Mouse (Mus musculus): Measurements from ENCODE around the gene Ankrd54.

Gene Ankrd54

DNA sequence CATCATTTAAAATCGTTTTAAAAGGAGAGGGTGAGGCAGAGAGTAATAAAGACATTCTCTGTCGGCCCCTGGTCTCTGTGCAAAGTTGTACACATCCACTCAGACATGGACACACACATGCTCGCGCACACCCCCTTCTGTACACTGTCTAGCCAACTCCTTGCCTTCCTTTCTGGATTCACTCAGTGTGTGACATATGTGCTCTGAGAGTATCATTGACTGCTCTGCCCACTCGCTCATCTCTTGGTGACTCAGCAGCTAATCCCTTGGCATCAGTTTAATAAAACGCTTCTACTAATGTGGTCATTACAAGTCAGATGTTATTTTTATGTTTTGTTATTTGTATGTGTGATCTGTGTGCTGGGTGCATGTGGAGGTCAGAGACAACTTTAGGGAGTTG lies 29.6 kb upstream of the Ankrd54 start:
- in situ Hi-C loops (cut with MboI; ENCODE audit: low pct_unique_long_range_greater_than_20kb in 1 of 2, low sequenced_read_pairs in 2 of 2, unreplicated experiment in 1 of 2) = no loop called here

DNA sequence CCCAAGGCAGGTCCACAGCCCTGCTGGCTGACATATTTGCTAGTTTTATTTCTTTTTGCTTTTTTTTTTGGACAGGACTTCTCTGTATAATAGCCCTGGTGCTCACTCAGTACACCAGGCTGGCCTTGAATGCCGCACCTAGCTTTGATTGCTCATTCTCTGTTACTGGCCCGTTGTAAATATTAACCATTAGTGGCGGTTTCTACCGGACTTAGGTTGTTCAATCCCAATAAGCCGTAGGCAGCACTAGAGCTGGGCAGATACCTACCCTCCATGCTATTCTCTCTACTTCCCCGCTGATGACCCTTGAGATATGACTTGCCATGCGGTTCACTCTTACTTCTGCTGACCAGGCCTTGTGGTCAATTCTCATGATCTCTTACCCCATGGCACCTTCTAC lies 16.9 kb upstream of the Ankrd54 start:
- in situ Hi-C loops (cut with MboI; ENCODE audit: low pct_unique_long_range_greater_than_20kb in 1 of 2, low sequenced_read_pairs in 2 of 2, unreplicated experiment in 1 of 2) = no loop called here

DNA sequence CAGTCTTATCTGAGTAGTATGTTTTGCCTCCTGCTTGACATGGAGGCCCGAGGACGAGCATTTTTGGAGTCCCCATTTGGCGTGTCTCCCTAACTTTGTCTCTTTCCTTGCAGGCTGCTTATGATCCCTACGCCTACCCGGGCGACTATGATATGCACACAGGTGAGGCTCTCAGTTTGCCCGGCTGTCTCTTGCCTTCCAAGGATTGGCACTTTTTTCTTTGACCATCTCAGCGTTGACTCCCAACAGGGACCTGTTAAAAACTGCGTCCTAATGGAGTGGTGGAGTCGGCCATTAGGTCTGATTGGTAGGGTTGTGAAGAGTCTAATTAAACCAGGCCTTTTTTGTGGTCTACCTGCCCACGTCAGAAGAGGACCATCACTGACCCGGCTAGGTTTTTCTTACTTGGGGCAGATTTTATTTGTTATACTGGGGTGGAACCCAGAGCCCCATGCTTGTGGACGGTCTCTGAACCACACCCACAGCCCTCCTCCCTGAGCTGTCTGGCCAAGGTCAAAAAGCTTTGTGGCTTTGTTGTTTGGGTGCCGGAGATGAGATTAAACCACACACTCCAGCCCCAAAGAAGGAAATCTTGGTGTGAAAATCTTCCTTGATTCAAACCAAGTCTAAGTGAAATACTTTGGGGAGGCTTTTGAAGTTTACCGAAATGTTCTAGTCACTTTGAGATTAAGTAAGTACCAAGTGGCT lies 13.1 kb upstream of the Ankrd54 start:
- in situ Hi-C loops (cut with MboI; ENCODE audit: low pct_unique_long_range_greater_than_20kb in 1 of 2, low sequenced_read_pairs in 2 of 2, unreplicated experiment in 1 of 2) = no loop called here

DNA sequence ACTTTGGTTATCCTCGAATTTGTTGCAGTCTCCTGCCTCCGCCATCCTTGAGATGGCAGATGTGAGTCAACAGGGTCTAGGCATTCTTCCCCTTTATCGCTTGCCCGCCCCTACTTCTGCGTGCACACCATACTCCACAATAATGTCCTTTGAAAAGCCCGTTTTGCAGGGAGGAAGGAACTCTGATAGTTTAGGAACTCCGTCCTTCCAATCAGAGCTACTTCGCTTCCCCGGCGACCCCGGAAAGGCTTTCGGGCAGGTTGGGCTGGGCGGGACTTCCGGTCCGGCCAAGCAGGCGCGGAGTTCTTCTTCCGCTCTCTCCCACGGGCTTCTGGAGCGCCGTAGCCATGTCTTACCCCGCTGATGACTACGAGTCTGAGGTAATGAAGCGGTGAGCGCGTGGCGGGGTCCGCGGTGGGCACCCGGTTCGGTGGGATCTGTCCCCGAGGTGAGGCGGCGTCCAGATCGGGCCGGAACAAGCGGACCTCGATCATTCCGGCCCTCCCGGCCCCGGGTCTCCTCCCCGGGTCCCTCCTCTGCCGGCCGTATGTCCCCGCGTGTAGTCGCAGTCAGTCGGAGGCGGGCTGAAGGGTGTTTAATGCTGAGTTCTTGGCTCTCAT lies 12.3 kb upstream of the Ankrd54 start, which contains the start of gene Eif3l:
TSS of gene Eif3l (plus strand) at position 267 of the 620 bp plus-strand sequence.
- in situ Hi-C loops (cut with MboI; ENCODE audit: low pct_unique_long_range_greater_than_20kb in 1 of 2, low sequenced_read_pairs in 2 of 2, unreplicated experiment in 1 of 2) = no loop called here

DNA sequence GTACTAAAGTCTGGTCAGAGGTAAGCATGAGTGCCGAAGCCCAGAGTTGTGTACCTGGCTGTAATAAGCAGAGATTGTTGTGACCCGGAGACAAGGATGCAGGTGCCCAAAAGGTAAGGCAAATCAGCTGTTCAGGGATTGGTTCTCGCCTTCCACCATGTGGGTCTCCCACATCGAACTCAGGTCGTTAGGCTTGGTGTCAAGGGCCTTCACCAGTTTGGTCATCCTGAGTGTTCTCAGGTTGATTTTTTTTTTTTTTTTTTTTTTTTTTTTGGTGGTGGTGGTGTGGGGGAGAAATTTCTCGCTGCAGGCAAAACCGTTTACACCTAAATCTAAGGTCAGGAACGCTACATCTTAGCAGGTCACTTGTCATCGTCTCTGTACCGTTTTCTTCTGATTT lies 11.8 kb upstream of the Ankrd54 start:
- in situ Hi-C loops (cut with MboI; ENCODE audit: low pct_unique_long_range_greater_than_20kb in 1 of 2, low sequenced_read_pairs in 2 of 2, unreplicated experiment in 1 of 2) = no loop called here

DNA sequence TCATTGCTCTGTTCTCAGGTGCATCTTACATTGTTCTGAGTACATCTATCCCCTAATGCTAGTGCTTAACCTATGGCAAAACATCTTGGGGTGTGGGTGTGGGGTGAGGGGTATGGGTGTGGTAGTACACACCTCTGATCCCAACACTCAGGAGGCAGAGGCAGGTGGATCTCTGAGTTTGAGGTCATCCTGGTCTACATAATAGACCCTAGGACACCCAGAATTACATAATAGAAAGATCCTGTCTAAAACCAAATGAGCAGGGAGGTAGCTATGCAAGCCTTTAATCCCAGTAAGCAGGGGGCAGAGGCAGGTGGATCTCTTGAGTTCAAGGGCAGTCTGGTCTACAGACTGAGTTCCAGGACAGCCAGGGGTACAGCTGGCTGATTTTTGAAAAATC lies 11.1 kb upstream of the Ankrd54 start:
- in situ Hi-C loops (cut with MboI; ENCODE audit: low pct_unique_long_range_greater_than_20kb in 1 of 2, low sequenced_read_pairs in 2 of 2, unreplicated experiment in 1 of 2) = no loop called here

DNA sequence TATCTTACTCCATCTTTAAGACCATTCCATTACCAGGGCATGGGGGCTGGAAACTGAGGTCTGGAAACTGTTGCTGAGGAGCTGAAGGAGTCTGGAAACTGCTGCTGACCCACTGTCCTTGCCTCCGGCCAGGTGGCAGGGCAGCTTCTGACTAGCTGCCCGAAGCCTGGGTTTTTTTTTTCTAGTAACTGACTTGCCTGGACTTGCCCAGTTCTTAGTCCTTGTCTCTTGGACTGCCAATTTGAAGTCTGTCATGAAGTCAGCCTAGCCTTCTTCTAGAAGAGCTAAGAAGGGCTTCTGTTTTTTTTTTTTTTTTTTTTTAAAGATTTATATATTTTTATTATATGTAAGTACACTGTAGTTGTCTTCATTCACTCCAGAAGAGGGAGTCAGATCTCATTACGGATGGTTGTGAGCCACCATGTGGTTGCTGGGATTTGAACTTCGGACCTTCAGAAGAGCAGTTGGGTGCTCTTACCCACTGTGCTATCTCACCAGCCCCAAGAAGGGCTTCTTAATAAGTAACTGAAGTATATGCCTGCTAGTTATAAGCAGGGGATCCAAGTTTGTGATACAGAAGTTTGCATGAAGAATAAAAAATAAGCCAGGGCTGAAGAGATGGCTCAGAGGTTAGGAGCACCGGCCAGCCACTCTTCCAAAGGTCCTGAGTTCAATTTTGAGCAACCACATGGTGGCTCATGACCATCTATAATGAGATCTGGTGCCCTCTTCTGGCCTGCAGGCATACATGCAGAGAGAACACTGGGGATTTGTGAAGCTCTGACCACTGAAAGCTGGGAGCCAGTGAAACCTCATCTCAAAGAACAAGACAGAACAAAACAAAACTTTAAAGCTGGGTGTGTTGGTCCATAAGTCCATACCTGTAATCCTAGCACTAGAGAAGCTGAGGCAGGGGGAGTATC lies 8.7 kb upstream of the Ankrd54 start:
- in situ Hi-C loops (cut with MboI; ENCODE audit: low pct_unique_long_range_greater_than_20kb in 1 of 2, low sequenced_read_pairs in 2 of 2, unreplicated experiment in 1 of 2) = no loop called here

DNA sequence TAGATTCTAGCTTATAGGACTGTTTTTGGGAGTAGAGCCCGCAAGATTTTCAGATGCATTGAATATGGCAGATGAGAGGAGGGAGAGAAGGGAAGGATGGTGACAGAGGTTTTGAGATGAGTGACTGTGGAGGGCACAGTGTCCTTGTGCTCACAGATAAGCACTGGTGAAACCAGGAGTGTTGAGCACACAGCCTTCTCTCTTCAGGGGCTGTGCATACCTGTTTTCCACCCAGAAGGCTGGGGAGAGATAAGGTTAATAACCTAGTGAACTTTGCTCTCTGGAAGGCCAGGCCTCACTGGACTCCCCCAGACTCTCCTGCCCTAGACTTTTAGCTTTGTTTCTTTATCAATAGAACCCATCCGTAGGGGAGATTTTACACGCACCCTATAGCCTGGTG lies 5.7 kb upstream of the Ankrd54 start:
- in situ Hi-C loops (cut with MboI; ENCODE audit: low pct_unique_long_range_greater_than_20kb in 1 of 2, low sequenced_read_pairs in 2 of 2, unreplicated experiment in 1 of 2) = no loop called here

DNA sequence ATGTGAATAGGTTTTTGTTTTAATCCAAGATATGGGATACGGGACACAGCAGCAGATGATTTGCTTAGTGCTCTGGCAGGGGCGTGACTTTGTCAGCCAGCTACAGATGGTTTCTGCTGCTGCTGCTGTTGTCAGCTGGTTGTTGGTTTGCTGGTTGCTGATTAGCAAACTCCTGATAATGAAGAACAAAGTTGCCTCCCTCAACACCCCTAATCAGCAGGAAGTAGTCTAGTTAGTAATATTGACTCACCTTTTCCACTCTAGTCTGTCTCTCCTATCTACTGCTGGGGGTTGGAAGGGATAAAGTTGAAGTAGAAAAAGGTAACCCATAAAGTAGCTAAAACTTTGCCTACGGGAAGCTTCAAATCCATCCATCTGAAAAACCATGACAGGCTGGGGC lies 4.9 kb upstream of the Ankrd54 start:
- in situ Hi-C loops (cut with MboI; ENCODE audit: low pct_unique_long_range_greater_than_20kb in 1 of 2, low sequenced_read_pairs in 2 of 2, unreplicated experiment in 1 of 2) = no loop called here

DNA sequence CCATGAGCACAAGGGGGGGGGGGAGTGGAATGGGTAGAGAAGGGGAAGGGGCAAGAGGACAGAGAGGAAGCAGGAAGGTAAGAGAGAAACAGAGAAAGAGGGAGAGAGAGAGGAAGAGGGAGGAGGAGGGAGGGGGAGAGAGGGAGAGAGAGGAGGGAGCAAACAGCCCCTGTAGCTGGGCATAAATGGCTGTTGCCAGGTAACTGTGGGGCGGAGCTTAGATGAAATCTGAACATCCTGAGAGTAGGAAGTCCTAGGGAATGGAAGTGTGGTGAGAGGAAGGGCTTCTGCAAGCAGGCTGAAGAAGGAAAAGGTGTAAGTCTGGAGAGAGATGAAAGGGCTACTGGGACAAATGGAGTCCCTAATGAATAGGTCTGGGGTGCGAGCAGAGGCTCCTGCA lies 3.6 kb upstream of the Ankrd54 start:
- in situ Hi-C loops (cut with MboI; ENCODE audit: low pct_unique_long_range_greater_than_20kb in 1 of 2, low sequenced_read_pairs in 2 of 2, unreplicated experiment in 1 of 2) = no loop called here

DNA sequence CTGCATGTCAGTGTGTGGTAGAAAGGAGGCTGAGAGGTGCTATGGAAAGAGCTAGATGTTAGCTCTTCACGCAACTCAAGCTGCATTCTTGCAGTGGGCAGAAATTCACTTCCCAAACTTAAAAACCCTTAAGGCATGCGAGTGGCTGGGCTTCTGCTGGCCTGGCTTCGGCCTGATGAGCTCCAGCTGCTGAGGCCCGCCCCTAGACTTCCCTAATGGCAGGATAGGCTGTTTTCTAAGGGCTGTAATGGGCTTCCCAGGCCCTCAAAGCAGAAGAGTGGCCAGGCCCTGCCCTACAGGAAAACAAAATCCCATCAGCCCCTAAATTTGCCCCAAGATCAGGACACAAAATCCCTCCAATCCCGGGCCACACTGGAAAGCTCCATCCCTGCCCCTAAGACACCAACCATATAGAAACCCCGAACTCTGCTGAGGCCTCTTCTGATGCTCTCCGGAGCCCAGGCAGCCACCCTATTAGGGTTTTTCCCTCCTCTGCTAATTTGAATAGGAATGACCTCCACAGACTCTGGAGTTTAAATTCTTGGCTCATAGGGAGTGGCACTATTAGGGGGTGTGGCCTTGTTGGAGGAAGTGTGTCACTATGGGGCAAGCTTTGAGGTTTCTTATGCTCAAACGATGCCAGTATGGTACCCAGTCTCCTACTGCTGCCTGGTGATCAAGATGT lies 2.5 kb upstream of the Ankrd54 start:
- in situ Hi-C loops (cut with MboI; ENCODE audit: low pct_unique_long_range_greater_than_20kb in 1 of 2, low sequenced_read_pairs in 2 of 2, unreplicated experiment in 1 of 2) = no loop called here

DNA sequence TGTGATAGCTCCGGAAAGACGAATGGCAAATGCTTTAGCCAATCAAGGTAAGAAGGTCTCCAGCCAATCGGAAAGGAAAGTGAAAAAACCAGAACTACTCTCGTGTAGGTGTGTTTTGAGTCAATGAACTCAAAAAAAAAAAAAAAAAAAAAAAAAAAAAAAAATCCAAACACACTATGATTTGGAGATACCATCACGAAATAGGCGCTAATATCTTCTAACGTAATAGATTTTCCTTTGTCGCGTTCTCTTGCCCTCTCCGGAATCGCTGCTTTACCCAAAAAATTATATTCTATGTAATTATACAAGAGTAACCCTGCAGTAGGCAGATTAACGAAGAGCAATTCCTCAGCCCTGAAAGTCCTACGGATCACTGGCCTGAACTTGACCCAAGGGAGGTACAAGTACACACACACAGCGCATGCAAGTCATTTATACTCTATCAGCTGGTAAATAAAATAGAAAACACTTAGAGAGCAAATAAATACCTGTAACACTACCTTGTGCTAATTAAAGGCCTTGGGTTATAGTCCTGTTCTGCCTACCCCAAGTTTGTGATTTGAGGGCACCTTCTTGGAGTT lies 557 bp upstream of the Ankrd54 start:
- in situ Hi-C loops (cut with MboI; ENCODE audit: low pct_unique_long_range_greater_than_20kb in 1 of 2, low sequenced_read_pairs in 2 of 2, unreplicated experiment in 1 of 2) = no loop called here

DNA sequence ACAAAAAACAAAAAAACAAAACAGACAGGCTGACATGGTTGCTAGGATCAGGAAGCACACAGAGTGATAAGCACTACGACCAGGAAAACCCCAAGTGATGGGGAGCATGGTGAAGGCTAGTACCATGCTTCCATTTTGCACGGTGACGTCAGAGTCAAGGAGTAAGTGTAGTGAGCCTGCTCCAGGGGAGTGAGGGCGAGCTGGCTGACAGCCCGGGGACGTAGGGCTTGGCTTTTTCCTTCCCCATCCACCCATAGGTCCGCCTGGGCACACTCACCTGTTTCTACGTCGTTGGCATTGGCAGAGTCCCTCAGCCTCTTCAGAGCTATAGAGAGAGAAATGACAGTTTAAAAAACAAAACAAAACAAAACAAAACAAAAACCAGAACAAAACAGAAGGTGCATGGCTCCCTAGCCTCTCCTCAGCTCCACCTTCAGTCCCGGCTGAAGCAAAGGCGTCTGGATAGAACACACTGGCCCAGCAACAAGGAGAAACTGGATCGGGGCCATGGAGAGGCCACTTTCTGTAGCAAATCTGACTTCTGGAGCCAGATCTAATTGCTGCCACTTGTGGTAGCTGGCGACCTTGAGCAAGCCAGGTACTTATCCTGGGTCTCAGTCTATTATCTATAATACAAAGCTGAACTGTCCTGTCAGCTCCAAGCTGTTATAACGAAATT lies 1.7 kb downstream of the Ankrd54 start:
- in situ Hi-C loops (cut with MboI; ENCODE audit: low pct_unique_long_range_greater_than_20kb in 1 of 2, low sequenced_read_pairs in 2 of 2, unreplicated experiment in 1 of 2) = no loop called here

DNA sequence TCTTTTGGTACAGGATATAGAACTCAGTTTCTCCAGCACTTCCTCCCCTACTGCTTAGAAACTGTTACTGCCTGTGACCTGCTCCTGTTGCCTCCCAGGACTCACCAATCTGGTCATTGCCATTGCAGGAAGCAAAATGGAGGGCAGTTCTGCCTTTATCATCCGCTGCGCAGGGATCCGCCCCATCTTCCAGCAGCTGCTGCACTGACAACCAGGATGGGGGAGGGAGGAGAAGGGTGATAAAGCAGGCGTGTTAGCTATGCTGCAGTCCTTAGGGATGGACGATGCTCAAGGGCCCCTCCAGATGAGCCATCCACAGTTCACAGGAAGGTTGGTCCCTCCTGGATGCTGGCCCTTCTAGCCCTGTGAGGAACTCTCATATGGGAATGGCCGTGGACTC lies 4.8 kb downstream of the Ankrd54 start:
- in situ Hi-C loops (cut with MboI; ENCODE audit: low pct_unique_long_range_greater_than_20kb in 1 of 2, low sequenced_read_pairs in 2 of 2, unreplicated experiment in 1 of 2) = no loop called here

DNA sequence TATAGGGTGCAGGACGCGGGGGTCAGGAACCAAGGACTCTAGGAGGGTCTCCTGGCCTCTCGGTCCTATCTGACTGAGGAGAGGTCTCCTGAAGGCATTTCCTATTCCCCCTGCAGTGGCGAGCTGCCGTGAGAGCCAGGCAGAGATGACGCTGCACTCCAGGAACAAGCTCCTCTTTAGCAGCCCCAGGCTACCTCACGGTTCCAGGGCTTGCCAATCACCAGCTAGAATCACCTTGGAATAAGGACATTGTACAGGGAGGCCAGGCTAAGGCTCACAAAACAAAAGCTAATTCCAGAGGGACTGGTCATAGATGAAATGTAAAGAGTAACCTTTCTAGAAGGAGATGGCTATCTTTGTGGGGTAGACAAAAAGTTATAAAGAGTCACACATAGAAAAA lies 6.1 kb downstream of the Ankrd54 start:
- in situ Hi-C loops (cut with MboI; ENCODE audit: low pct_unique_long_range_greater_than_20kb in 1 of 2, low sequenced_read_pairs in 2 of 2, unreplicated experiment in 1 of 2) = no loop called here

DNA sequence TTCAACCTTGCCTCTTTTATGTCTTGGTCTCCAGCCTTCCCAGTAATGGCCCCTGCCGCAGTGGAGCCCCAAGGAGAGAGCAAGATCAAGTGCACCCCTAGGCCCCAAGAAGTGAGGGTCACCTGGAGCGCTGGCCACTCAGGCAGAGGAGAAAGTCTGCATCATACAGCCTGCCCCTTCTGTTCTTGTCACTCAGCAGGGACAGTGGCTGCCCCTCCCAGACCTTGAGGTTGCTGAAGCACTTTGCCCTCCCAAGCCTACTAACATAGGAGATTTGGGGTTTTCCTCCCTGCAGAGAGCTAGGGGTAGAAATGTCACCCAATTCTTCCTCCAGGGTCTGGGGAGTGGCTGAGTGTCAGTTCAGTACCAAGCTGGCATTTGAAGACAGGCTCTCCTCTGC lies 10.3 kb downstream of the Ankrd54 start:
- in situ Hi-C loops (cut with MboI; ENCODE audit: low pct_unique_long_range_greater_than_20kb in 1 of 2, low sequenced_read_pairs in 2 of 2, unreplicated experiment in 1 of 2) = no loop called here

DNA sequence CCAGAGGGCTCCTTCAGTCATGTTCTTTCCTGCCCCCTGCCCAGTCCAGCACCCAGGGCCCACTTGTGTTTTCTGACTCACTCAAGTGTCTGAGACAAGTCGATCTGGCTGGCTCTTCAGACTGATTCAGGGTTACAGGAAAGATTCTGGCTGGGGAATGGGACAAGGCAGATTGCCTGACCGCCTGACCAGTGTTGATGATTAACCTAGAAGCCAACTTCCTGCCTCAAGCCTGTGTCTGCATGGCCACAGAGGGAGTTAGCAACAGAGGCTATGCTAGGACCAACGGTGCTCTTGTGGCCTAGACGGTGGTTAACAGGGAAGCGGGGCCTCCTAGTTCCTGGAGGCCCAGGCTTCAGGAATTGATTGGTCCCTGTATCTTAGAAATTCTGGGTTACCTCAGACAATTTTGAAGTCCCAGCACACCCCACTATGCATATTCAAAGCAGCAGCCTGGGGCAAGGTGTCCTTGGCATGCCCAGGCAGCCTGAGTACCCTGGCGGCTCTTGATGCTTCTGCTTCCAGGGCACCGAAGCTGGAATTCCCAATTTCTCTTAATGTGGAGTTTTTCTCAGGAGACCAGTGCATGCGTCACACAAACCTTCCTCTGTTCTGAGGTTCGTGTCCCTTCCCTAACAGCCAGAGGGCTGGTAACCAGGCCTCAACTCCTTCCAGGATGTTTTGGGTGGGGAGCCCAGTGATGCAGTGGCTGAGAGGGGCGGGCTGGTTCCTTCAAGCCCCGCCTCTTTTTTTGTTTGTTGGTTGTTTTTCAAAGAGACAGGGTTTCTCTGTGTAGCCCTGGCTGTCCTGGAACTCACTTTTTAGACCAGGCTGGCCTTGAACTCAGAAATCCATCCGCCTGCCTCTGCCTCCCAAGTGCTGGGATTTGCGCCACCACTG lies 11.0 kb downstream of the Ankrd54 start:
- in situ Hi-C loops (cut with MboI; ENCODE audit: low pct_unique_long_range_greater_than_20kb in 1 of 2, low sequenced_read_pairs in 2 of 2, unreplicated experiment in 1 of 2) = no loop called here

All from mouse embryonic stem cell (cell line).